Mouse (Mus musculus) E14TG2a.4 (cell line): Measurements from ENCODE around the gene Lin37.

Experiments
- CTCF ChIP-seq: conservative IDR thresholded peaks from 2 replicates; pipeline ENCODE4 v1.5.1; 2014; ENCODE audit warnings: low read length
- NANOG ChIP-seq: IDR thresholded peaks from 2 replicates; pipeline ENCODE4 v1.6.1; 2014; ENCODE audit warnings: borderline replicate concordance, low read length, mixed read lengths
- POU5F1 ChIP-seq: IDR thresholded peaks from 2 replicates; pipeline ENCODE4 v1.6.1; 2014; ENCODE audit warnings: low read length, borderline replicate concordance

GRCm38 (mm10) chr7:30522871-30523270 is 36.8 kb downstream of the Lin37 start:
- TF ChIP-seq CTCF, result no peak
- no peak for TF ChIP-seq POU5F1
- no peak for TF ChIP-seq NANOG
